22 mouse cellular contexts compared by ENCODE assay signal in the genomic region with DNA sequence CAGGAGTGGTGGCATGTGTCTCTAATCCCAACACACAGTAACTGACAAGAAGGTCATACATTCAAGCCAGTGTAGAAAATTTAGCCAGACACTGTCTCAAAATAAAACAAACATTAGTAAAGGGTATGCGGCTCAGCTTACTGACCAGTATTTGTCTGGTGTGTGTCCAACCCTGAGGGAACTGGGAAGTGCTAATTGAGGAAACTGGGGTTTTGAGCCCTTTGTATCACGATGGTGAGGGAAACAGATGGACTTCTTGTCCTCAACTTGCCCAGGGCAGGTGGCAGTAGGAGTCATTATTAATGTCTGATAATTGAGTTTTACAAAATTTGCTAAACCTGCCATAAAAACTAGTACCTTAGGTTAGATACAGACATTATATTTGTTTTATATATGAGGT. TPM values are rescaled to one million over a fixed set of nuclear protein-coding genes. Genes with fewer than 3 reads are reported as not detected.
DNase-seq lines count a peak whose midpoint lies in the region; ATAC-seq and TF ChIP-seq lines count a peak whose summit lies in the region.
"Had no signal": no experiment of that assay in that cellular context is flagged by ENCODE, and none has a peak within 500 bp of the region (broad histone marks: within the 10 kb centered on the region; RNA-seq: fewer than 3 reads in every experiment).

No protein-coding gene starts in this region.

- no peak for ATAC-seq in intestine, embryonic 15.5 days
- no peak for ATAC-seq in intestine, embryonic 16.5 days
- no peak for ATAC-seq in lung, postnatal 0 days
- ATAC-seq in megakaryocyte, adult 5-6 weeks (ENCODE audit: poor library complexity, severe bottlenecking): peak; percentile 45; the same call in 1 of the 2 replicates

- no peak for TF ChIP-seq EP300 in lung, postnatal 0 days (IDR thresholded peaks at IDR 0.05)

- no peak for TF ChIP-seq CTCF in lung, postnatal 0 days (IDR thresholded peaks at IDR 0.05)

- H3K36me3 ChIP-seq in intestine, embryonic 15.5 days: no peaks in the 10 kb centered on the region; the same call in 1 of the 2 replicates
- H3K36me3 ChIP-seq in intestine, embryonic 16.5 days (ENCODE audit: control insufficient read depth, insufficient read depth, low read length): peaks cover 5% of the 10 kb centered on the region
- H3K36me3 ChIP-seq in lung, postnatal 0 days (ENCODE audit: insufficient read depth, low read length): no peaks in the 10 kb centered on the region

- H3K4me2 ChIP-seq in intestine, embryonic 15.5 days (replicated peaks): no peak overlapping the region
- H3K4me2 ChIP-seq in intestine, embryonic 16.5 days (ENCODE audit: low read depth, low read length): no peak overlapping the region
- no peak overlapping the region for H3K4me2 ChIP-seq in lung, postnatal 0 days (replicated peaks; ENCODE audit: low read depth, low read length)
- H3K4me2 ChIP-seq: hindbrain, embryonic 15.5 days; liver, embryonic 15.5 days; midbrain, embryonic 12.5 days had no signal

- peak; percentile 8 for DNase-seq in lung, postnatal 0 days (ENCODE audit: low spot score)
- no peak for DNase-seq in lung, adult 18-20 months
- DNase-seq in urinary bladder, adult 2 months (ENCODE audit: low spot score): no peak
- no peak for DNase-seq in frontal cortex, postnatal 10 days (ENCODE audit: low spot score in 2 of 2)
- DNase-seq: adrenal gland, postnatal 36 days; cerebellum, adult 8-10 months; gastrocnemius, postnatal 36 days; heart, postnatal 36 days; kidney, adult 11 months; kidney, postnatal 10 days; lung, postnatal 14 days; thymus, postnatal 36 days had no signal

- H3K27ac ChIP-seq in intestine, embryonic 15.5 days: peak overlapping the region; percentile 11; the same call in 1 of the 2 replicates
- no peak overlapping the region for H3K27ac ChIP-seq in intestine, embryonic 16.5 days (ENCODE audit: low read length)
- H3K27ac ChIP-seq in lung, postnatal 0 days (ENCODE audit: low read length): no peak overlapping the region
- H3K27ac ChIP-seq: embryonic facial prominence, embryonic 10.5 days; hindbrain, embryonic 15.5 days; limb, embryonic 10.5 days; midbrain, embryonic 12.5 days had no signal

- WGBS in intestine, embryonic 15.5 days: 23% methylated on average over 2 of the region's 2 CpGs
- 40% methylated on average over 2 of the region's 2 CpGs for WGBS in intestine, embryonic 16.5 days
- WGBS in lung, postnatal 0 days: 17% methylated on average over 2 of the region's 2 CpGs

- H3K4me1 ChIP-seq in intestine, embryonic 15.5 days (replicated peaks): peaks cover 30% of the 10 kb centered on the region
- peaks cover 44% of the 10 kb centered on the region for H3K4me1 ChIP-seq in intestine, embryonic 16.5 days (ENCODE audit: control insufficient read depth, insufficient read depth, low read length)
- H3K4me1 ChIP-seq in lung, postnatal 0 days (ENCODE audit: insufficient read depth, low read depth, low read length): peaks cover 12% of the 10 kb centered on the region; the same call in 1 of the 2 replicates

- H3K9ac ChIP-seq in intestine, embryonic 15.5 days: no peak overlapping the region
- H3K9ac ChIP-seq in intestine, embryonic 16.5 days (ENCODE audit: low read depth, low read length): no peak overlapping the region
- H3K9ac ChIP-seq in lung, postnatal 0 days (replicated peaks; ENCODE audit: low read depth): no peak overlapping the region
- H3K9ac ChIP-seq: hindbrain, embryonic 15.5 days; liver, embryonic 15.5 days; midbrain, embryonic 12.5 days had no signal

- H3K4me3 ChIP-seq in intestine, embryonic 15.5 days (replicated peaks): no peak overlapping the region
- no peak overlapping the region for H3K4me3 ChIP-seq in intestine, embryonic 16.5 days (ENCODE audit: low read length)
- no peak overlapping the region for H3K4me3 ChIP-seq in lung, postnatal 0 days (ENCODE audit: low read depth, low read length)
- H3K4me3 ChIP-seq: embryonic facial prominence, embryonic 10.5 days; hindbrain, embryonic 15.5 days; limb, embryonic 10.5 days; liver, embryonic 15.5 days; midbrain, embryonic 12.5 days had no signal

- no peaks in the 10 kb centered on the region for H3K27me3 ChIP-seq in intestine, embryonic 15.5 days (replicated peaks)
- no peaks in the 10 kb centered on the region for H3K27me3 ChIP-seq in intestine, embryonic 16.5 days (replicated peaks; ENCODE audit: control insufficient read depth, insufficient read depth, low read length)
- no peaks in the 10 kb centered on the region for H3K27me3 ChIP-seq in lung, postnatal 0 days (replicated peaks; ENCODE audit: insufficient read depth, low read length)
- H3K27me3 ChIP-seq: hindbrain, embryonic 15.5 days; liver, embryonic 15.5 days; midbrain, embryonic 12.5 days had no signal

- H3K9me3 ChIP-seq in intestine, embryonic 15.5 days: no peaks in the 10 kb centered on the region
- no peaks in the 10 kb centered on the region for H3K9me3 ChIP-seq in intestine, embryonic 16.5 days (ENCODE audit: control insufficient read depth, low read length)
- H3K9me3 ChIP-seq in lung, postnatal 0 days (ENCODE audit: low read length): no peaks in the 10 kb centered on the region
- H3K9me3 ChIP-seq: embryonic facial prominence, embryonic 10.5 days; hindbrain, embryonic 15.5 days; limb, embryonic 10.5 days; liver, embryonic 15.5 days; midbrain, embryonic 12.5 days had no signal

RNA-seq across cellular contexts. Expression of a gene that starts 16.9 kb away (rescaled TPM):
- polyA plus RNA-seq in intestine, embryonic 15.5 days (2015; fragmentation: Nextera tagmentation; extraction: Ambion mirVana): 2.1 and 2.4 TPM in 2 replicates
- 2.1 TPM in 2 replicates for polyA plus RNA-seq in intestine, embryonic 16.5 days (2015; fragmentation: Nextera tagmentation; extraction: Ambion mirVana)
- polyA plus RNA-seq in lung, postnatal 0 days (2015; fragmentation: Nextera tagmentation; extraction: Ambion mirVana): 2.0 and 2.4 TPM in 2 replicates
- 5.9 and 8.8 TPM in 2 replicates for total RNA-seq in megakaryocyte, adult 5-6 weeks (2015)
- total RNA-seq in megakaryocyte, adult 5-6 weeks (2017): 1.4 and 3.7 TPM in 2 replicates
- polyA plus RNA-seq in urinary bladder, adult 2 months (2012; rRNA removed): 0.34 and 1.1 TPM in 2 replicates
- polyA plus RNA-seq: testis, adult 2 months had no signal

RNA-seq across cellular contexts. Expression of a gene that starts 17.9 kb away (rescaled TPM):
- polyA plus RNA-seq in intestine, embryonic 15.5 days (2015; fragmentation: Nextera tagmentation; extraction: Ambion mirVana): 42.4 and 45.5 TPM in 2 replicates
- polyA plus RNA-seq in intestine, embryonic 16.5 days (2015; fragmentation: Nextera tagmentation; extraction: Ambion mirVana): 34.5 and 37.5 TPM in 2 replicates
- 31.9 and 34.0 TPM in 2 replicates for polyA plus RNA-seq in lung, postnatal 0 days (2015; fragmentation: Nextera tagmentation; extraction: Ambion mirVana)
- total RNA-seq in megakaryocyte, adult 5-6 weeks (2015): 163 and 164 TPM in 2 replicates
- total RNA-seq in megakaryocyte, adult 5-6 weeks (2017): 143 and 160 TPM in 2 replicates
- polyA plus RNA-seq in urinary bladder, adult 2 months (2012; rRNA removed): 97.4 and 97.7 TPM in 2 replicates

RNA-seq across cellular contexts. Expression of a gene that starts 19.0 kb away (rescaled TPM):
- 0.11 and 0.20 TPM in 2 replicates for polyA plus RNA-seq in intestine, embryonic 15.5 days (2015; fragmentation: Nextera tagmentation; extraction: Ambion mirVana)
- polyA plus RNA-seq in intestine, embryonic 16.5 days (2015; fragmentation: Nextera tagmentation; extraction: Ambion mirVana): 0.17 and 0.28 TPM in 2 replicates
- polyA plus RNA-seq in lung, postnatal 0 days (2015; fragmentation: Nextera tagmentation; extraction: Ambion mirVana): 0.60 and 0.68 TPM in 2 replicates
- total RNA-seq in megakaryocyte, adult 5-6 weeks (2015): 0.52 and 0.58 TPM in 2 replicates
- total RNA-seq in megakaryocyte, adult 5-6 weeks (2017): 0.33 TPM in 1 of 2 replicates, not detected in the other
- polyA plus RNA-seq in urinary bladder, adult 2 months (2012; rRNA removed): 2.9 and 3.1 TPM in 2 replicates
- polyA plus RNA-seq: C2C12 had no signal
